Mouse (Mus musculus) right cerebral cortex, postnatal 4 days (tissue): ENCODE results near the gene Zfp655.
"Not testable (repeated sequence)": the region's sequence is repeated elsewhere in the genome, so short reads cannot be mapped to it uniquely, and the experiment has no call there.

ENCODE experiments used
- DNase-seq: peaks from one replicate; pipeline ENCODE4 v3.0.0-alpha.2; 2022

Gene Zfp655

DNA sequence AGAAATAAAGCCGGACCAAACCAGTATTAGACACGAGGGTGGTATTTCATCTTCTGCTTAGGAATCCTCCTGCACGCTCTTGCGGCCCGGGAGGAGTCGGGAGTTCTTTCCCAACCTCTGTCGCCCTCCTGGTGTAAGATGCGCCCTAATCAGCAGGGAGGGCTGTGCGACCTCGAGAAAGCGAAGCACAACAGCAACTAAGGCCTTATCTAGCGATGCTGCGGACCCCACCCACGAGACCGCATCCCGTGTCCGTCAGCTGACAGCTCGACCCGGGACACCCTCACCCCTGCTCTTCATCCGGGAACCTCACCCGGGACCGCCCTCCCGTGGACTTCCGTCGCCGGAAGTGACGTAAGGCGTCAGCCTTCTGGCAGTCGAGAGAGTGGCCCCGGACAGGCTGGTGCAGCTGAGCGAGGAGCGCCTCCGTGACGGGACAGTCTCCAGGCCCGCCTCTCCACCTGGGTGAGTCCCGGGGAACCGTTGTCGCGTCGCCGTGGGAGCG is at the start of gene Zfp655:
Zfp655 (plus strand) TSS at position 349 of the 505 bp plus-strand sequence.
- DNase-seq: peak; percentile 93

DNA sequence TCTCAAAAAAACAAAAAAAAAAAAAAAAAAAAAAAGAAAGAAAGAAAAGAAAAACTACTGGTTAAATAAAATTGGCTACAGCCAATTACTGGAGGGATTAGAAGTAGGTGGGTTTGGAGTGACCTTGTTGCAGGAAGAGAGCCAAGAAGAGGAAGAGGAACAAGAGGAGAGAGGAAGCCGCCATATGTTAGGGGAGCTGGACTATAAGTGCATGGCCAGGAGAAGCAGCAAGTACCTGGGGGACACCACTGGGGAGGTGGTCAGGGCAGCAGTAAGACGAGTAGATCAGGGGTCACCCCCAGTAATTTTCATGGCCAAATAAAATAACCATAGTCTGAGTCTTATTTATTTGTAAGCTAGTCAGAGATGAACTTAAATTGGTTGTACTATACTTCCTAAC is 46.3 kb upstream of the Zfp655 start:
- DNase-seq: no peak

DNA sequence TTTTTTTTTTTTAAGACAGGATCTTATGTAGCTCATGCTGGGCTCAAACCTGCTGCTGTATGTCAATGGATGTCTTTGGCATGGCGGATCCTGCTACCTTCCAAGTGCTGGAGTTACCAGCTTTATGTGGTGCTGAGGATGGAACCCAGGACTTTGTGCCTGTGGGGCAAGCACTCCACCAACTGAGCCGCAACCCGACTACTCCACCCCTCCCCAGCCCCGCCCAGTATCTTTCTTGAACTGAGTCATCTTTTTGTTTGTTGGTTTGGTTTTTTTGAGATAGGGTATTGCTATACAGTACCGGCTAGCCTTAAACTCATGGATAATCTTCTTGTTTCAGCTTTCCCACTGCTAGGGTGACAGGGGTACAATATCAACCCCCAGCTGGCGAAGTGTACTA is 42.1 kb upstream of the Zfp655 start:
- no peak for DNase-seq

DNA sequence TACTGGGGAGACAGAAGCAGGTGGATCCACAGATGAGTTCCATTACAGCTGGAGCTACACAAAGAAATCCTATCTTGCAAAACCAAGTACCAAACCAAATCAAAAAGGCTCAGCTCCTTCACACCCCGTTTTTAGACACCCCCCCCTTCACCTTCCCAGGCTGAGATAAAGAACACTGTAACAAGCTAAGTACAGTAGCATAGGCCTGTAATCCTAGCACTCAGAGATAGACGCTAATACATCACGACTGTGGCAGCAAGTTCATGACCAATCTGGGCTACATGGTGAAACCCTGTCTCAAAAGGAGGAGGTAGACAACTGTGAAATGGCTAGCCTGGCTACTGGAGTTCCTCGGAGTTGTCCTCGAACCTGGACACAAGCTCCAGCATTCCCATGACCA is 41.1 kb upstream of the Zfp655 start:
- DNase-seq: no peak

DNA sequence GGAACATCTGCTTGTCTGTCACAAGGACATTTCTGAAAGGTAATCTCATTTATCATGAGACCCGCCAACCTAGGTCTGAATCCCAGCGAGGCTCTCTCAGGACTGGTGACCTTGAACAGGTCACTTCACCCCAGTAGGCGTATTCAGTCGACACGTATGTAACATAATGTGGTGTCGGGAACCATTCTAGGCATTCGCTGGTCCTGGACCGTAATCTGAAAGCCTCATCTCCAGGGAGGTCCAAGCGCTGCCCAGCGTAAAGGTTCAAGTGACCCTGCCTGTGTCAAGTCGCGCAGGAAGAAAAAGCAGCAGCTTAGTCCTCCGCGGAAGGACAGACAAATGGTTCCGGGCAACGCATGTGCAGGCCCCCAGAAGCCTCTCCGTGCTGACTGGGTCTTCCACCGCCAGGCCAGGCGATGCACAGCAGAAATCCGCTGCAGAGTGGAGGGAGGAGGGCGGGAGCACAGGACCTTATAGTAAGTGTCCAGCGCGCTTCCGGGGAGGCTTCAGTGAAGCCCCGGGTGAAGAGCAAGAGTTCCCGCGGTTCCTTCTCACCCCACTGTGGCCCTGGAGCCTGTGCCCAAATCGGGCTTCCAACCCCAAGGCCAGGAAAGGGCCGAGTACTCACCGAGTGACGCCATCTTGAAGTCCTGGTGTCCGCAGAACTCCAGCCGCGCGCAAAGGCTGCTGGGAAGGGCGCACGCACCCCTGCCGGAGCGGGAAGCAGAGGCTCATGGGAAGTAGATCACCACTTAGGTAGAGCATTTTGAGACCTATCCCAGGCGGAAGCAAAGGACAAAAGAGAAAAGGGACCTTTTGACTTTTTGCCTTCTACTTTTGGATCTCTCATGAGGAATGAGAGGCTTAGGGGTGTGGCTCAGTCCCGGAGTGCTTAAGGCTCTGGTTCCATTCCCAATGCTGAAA is 40.4 kb upstream of the Zfp655 start:
- peak; percentile 86 for DNase-seq

DNA sequence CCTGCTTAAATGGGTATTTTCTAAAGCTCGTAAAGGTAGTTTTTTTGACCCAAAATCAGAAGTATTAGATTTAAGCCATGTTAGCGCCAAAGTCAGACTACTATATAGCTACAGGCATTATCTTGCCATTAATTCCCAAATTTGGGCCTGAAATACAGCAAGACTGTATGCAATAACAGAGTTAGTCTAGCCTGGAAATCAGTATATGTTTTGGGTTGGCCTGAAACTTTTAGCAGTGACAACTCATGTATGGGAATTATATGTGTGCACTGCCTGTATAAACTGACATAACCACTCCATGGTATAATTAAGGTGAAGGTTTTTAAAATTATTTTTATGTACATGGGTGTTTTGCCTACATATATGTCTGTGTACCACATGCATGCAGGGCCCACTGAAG is 39.6 kb upstream of the Zfp655 start, which contains the start of gene Atp5j2:
Atp5j2 (minus strand) TSS at position 101 of the 400 bp plus-strand sequence.
- DNase-seq: no peak

DNA sequence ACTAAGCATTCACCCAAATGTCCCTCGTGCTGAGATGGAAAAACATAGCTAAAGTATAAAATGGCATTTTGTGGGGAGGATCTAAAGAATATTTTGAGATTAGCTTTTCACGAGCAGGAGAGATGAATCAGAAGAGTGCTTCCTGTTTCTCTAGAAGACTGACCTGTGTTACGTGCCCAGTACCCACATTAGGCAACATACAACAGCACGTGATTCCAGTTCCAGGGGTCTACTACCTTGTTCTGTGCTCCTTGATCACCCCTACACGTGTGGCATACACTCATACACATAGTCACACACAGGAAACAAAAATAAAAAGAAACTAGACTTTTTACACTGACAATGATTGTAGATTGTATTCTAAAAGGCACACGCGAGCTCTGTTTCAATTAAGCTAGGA is 31.1 kb upstream of the Zfp655 start:
- DNase-seq: no peak

DNA sequence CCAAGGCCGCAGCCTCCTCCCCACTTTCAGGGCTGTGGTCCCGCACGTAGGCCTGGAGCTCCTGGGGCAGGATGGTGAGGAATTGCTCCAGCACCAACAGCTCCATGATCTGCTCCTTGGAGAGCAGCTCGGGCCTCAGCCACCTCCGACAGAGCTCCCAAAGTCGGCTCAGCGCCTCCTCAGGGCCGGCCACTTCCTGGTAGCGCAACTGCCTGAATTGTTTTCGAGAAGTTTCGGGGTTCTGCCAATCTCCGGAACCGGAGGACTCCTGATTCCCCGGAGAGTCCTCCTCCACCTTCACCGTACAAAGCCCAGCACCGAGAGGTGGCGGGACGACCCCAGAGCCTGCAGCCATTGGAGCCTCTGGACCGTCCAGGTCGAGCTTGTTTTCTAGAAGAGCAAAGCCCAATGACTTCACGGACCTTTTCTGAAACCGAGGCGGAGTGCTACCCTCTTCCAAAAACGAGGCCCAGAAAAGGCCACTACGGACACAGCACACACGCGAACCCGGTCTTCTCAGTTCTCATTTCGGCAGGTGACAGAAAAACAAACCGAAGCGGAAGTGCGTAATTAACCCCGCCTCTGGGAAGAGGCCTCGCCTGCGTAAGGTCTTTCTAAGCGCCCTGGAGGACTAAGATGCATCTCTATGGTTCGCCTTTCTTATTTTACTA is 30.1 kb upstream of the Zfp655 start, which contains the start of gene Zkscan14:
Zkscan14 (minus strand) TSS at position 548 of the 671 bp plus-strand sequence.
- DNase-seq: peak; percentile 48

DNA sequence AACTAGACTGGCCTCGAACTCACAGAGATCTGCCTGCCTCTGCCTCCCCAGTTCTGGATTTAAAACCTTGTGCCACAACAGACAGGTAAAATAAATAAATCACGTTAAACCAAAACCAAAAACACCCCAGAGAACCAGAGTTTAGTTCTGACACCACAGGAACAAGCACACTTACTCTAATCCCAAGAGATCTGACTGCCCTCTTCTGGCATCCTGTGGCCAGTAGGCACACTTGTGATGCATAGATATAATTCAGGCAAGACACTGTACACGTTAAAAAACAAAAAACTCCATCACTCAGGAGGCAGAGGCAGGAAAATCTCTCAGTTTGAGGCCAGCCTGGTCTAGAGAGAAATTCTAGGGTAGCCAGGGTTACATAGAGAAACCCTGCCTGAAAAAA is 29.1 kb upstream of the Zfp655 start:
- DNase-seq: no peak

DNA sequence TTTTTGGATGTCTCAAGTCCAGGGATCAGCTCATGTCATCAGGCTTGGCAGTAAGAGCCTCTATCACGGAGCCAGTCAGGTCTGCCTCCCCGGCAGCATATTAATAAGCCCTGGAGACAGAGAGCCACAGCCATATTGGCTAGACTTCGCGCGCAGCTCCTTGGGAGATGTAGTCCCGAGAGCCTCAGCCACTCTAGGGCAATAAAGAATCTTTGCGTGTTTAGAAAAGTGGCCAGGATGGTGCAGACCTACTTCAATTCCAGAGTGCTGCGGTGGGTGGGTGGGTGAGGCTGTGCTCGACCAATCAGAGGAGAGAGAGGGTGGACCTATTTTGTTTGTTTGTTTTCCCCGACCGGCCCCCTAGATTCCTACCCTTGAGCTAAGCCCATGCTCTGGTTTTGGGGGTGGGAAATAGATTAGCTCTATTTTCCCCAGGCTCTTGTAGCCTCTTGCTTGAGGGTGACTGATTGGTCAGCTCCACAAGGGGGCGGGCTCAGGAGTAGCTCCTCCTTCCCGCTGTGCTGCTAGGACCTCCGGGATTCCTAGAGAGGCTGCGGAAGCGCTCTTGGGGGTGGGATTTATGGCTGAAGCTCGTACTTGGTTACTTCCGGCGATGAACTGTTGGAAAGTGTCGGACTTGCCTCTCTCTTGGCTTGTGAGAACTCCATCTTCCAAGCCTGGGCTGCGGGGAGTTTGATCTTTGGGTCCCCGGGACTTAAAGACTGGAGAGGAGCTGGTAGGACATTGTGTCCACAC is 27.4 kb upstream of the Zfp655 start, which contains the start of gene Zkscan5:
Zkscan5 (plus strand) TSS at position 627 of the 756 bp plus-strand sequence.
- DNase-seq: peak; percentile 97

DNA sequence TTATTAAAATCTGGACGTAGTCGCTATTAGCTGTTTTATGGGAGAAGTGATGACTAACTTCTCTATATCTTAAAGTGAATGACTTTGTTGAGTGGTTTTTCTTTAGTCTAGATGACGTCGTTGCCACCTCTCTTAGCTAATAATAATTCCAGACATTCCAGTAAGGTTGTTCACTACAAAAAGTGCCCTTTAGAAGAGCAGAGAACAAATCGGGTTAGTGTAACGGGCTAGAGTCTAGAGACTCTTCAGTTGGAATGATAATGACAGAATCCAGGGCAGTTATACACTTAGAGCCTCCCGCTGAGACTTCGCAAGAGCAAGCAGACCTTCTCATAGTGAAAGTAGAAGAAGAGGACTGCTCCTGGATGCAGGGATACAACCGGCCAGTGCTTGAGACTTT is 26.5 kb upstream of the Zfp655 start:
- no peak for DNase-seq

DNA sequence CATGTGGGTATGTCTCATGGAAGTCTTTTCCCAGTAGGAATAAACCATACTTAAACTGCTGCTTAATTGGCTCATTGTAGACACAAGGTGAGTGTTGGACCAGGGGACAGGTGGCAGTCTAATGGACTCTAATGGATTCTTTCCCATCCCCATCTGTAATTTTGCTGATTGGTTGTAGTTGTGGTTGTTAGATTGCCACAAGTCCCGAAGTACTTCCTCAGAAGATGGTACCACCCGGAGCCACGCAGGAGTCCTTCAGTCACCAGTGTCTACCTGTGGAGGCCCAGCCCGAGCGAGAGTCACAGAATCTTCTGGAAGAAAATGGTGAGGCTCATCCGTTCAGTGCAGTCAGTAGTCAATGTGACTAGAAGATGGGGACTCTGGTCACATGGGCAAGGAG is 24.1 kb upstream of the Zfp655 start:
- DNase-seq: no peak

DNA sequence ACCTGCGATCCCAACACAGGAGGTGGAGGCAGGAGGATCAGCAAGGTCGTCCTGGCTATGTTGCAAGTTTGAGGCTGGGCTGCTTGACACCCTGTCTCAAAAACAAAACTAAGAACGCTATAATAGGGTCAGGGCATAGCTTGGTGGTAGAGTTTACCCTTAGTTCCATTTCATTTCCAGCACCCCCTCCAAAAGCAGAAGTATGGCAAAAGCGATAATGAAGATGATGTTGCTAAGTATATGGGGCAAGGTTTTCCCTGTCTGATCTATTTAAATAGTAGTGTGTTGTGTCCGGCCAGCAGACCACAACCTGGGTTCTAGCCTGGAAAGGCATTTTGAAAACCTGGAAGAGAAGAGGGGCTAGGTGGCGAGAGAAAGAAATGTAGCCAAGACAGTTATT is 23.6 kb upstream of the Zfp655 start:
- no peak for DNase-seq

DNA sequence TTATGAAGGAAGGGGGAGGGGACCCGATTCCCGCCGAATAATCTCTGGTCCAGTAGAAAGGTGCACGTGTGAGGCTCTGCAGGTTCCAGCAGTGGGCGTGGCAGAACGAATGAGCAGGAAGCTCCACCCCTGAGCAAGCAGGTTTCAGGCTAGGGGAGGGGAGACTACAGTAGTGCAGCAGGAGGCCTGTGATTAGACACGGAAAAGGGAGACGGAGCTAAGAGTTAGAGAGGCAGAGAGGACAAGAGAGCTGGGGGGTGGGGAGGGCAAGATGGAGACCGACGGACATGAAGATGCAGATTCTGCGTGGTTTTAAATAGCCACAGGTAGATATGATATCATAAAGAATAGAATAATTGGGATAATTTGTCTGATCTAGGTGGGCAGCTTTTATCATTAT is 23.1 kb upstream of the Zfp655 start:
- not testable (repeated sequence) for DNase-seq

DNA sequence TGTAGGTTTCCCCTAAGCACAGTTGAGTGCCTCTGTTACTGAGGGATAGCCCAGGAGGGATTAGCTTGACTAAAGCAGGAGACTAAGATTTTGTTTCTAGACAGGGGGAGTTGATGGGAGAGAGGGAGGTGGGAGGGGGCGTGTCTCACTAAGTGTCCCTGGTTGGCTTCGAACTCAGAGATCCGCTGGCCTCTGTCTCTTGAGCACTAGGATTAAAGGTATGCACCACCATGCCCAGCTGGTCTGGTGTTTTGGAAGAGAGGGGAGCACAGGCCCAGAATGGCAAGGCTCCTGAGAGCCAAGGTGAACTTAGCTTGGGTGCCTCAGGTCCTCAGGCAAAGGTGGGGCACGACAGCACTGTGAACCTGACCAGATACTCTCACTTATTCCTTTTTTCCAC is 20.2 kb upstream of the Zfp655 start:
- no peak for DNase-seq

DNA sequence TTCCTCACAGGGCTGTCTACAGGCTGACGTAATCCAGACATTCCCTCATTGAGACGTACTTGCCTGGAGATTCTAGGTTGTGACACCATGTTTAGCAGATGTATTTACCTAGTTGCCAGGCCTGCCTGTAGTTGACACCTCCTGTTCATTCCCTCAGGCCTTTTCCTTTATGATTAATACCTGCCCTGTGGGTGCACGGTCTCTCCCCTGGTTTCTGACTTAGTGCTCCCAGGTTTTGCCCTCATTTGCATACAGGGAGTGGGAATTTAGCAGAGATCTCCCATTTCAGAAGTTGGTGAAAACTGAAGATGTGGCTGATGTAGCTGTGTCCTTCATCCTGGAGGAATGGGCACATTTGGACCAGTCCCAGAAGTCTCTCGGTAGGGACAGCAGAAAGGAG is 19.3 kb upstream of the Zfp655 start:
- no peak for DNase-seq

DNA sequence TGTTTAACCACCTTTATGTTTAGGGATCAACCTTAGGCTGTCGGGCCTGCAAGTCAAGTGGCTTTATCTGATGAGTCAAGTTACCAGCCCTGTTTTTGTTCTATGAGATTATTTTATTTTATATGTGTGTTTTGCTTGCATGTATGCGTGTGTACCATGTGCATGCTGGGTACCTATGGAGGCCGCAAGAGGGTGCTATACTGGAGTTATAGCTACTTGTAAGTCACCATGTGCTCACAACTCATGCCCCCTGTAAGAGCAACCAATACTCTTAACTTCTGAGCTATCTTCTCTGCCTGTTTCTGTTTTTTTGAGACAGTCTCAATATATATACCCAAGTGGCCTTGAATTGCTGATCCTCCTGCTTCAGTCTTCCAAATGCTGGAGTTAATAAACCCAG is 18.0 kb upstream of the Zfp655 start:
- no peak for DNase-seq

DNA sequence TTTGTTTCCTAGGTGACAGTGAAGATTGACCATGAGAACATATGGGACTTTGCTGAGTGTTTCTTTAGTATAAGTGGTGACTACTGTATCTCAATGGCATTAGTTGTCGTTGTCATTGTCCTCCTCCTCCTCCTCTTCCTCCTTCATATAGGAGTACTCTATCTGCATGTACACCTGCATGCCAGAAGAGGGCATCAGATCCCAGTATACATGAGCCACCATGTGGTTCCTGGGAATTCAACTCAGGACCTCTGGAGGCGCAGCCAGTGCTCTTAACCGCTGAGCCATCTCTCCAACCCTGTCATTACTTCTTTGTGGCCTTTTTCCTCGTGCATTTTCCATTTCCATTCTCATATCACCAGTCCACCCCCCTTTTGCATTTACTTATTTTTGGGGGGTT is 16.8 kb upstream of the Zfp655 start:
- no peak for DNase-seq

DNA sequence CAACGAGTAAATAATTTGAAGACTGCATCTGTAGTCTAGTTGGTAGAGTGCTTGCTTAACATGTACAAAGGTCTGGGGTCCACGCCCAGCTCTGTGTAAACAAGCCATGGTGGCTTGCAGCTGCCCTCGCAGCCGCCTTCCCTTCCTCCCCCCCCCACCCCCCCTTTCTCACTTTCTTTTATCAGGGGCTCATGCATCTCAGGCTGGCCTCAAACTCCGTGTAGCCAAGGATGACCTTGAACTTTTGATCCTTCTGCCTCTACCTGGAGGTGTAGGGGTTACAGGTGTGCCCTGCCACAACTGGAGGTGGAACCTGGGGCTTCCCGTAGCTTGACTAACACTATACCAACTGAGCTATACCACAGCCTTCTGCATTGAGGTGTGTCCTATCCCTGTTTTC is 13.8 kb upstream of the Zfp655 start:
- no peak for DNase-seq

DNA sequence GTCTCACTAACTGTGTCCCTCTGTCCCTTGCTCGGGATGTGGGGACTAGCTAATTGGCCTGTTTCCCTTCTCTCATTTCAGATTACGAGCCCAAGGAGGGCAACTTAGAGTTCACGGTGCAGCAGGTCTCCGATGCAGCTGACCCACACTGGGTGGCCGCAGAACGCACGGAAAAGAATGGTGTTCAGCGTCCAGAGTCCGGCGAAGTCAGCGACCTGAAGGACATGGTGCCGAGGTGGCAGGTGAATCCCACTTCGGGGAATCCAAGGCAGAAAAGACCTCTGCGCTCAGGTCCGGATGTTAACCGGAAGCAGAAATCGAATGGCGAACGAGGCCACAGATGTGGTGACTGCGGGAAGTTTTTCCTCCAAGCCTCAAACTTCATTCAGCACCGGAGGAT is 13.3 kb upstream of the Zfp655 start:
- DNase-seq: no peak

DNA sequence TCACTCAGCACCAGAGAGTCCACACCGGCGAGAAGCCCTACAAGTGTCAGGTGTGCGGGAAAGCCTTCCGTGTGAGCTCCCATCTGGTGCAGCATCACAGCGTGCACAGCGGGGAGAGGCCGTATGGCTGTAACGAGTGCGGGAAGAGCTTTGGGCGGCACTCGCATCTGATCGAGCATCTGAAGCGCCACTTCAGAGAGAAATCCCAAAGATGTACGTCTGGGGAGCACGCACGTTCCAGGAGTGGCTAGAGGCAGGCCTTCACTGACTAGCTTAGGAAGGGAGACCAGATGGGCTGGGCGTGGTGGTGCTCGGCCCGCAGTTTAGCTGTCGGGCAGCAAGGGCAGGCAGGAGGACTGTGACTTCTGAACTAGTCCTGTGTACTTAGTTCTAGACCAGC is 12.8 kb upstream of the Zfp655 start:
- no peak for DNase-seq

DNA sequence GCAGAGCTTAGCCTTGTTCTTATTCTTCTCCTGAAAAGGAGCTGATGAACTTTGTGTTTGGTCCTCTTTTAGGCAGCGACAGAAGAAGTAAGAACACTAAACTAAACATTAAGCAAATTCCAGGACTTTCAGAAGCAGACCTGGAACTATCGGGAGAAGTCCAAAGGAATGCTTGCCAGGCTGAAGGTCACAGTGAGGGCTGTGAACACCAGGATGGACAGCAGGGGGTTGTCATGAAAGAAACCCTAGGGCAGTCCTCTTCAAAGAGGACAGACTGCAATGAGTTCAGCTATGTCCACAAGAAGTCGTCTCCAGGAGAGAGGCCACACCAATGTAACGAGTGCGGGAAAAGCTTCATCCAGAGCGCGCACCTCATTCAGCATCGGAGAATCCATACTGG is 11.5 kb upstream of the Zfp655 start:
- no peak for DNase-seq

DNA sequence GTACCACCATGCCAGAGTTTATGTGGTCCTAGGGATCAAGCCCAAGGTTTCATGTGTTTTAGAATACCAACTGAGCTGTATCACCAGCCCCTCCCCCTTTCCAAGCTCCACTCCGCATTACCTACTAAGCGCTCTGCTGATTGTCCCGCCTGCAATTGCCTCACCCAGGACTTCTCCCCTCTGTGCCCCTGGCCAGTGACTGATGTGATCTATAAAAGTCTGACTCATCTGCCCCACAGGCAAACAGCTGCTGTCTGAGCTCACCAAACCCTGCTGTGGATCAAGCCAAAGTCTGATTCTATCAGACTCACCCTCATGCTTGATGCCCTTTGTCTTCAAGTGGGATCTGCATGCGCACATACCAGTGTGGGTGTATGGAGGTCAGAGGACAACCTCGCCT is 8.7 kb upstream of the Zfp655 start:
- no peak for DNase-seq
